Mouse (Mus musculus) intestine, postnatal 0 days (tissue): ENCODE results near the gene Aurkc. TPM values are rescaled to one million over a fixed set of nuclear protein-coding genes. Genes with fewer than 3 reads are reported as not detected.
"Not testable (repeated sequence)": the region's sequence is repeated elsewhere in the genome, so short reads cannot be mapped to it uniquely, and the experiment has no call there.

Source experiments
- ATAC-seq: fragments of 200-750 bp; cut with Nextera tagmentation; 2 replicates; pipeline ENCODE4 v1.8.0; 2017; ENCODE audit warnings: mild to moderate bottlenecking, moderate TSS enrichment, moderate library complexity
- H3K27ac ChIP-seq: fragments of 300-500 bp; sonication (generic); 2 replicates; pipeline ENCODE4 v1.5.1; 2014; ENCODE audit warnings: mild to moderate bottlenecking, low read depth, low read length, moderate library complexity
- H3K27me3 ChIP-seq: fragments of 300-500 bp; sonication (generic); replicated peaks from 2 replicates; pipeline ENCODE4 v1.6.1; 2014; ENCODE audit warnings: low read length, mixed read lengths; ENCODE audit not compliant: control insufficient read depth, insufficient read depth
- H3K36me3 ChIP-seq: fragments of 300-500 bp; sonication (generic); 2 replicates; pipeline ENCODE4 v1.6.1; 2014; ENCODE audit warnings: mild to moderate bottlenecking, moderate library complexity; ENCODE audit not compliant: control insufficient read depth, insufficient read depth
- H3K4me1 ChIP-seq: fragments of 300-500 bp; sonication (generic); replicated peaks from 2 replicates; pipeline ENCODE4 v1.6.1; 2014; ENCODE audit warnings: antibody characterized with exemption, low read length, mixed read lengths; ENCODE audit not compliant: control insufficient read depth, insufficient read depth
- H3K4me2 ChIP-seq: fragments of 300-500 bp; sonication (generic); replicated peaks from 2 replicates; pipeline ENCODE4 v1.6.1; 2014; ENCODE audit warnings: low read depth, mild to moderate bottlenecking, moderate library complexity
- H3K4me3 ChIP-seq: fragments of 300-500 bp; sonication (generic); 2 replicates; pipeline ENCODE4 v1.5.1; 2014; ENCODE audit warnings: low read depth, low read length
- H3K9ac ChIP-seq: fragments of 300-500 bp; sonication (generic); 2 replicates; pipeline ENCODE4 v1.6.1; 2014; ENCODE audit warnings: mild to moderate bottlenecking, low read depth, low read length
- H3K9me3 ChIP-seq: fragments of 300-500 bp; sonication (generic); 2 replicates; pipeline ENCODE4 v1.6.1; 2016; ENCODE audit warnings: mixed run types; ENCODE audit not compliant: control insufficient read depth
- CTCF ChIP-seq: sonication (generic); IDR thresholded peaks from 2 replicates; pipeline ENCODE4 v1.5.1; 2016; ENCODE audit warnings: low read depth, mild to moderate bottlenecking, control low read depth, antibody characterized with exemption, moderate library complexity
- WGBS: fragments of 180-500 bp; shearing (Covaris S2); extraction: QIAGEN DNeasy Blood & Tissue Kit; methylation state at CpG from one replicate; pipeline ENCODE4 v1.1.7; 2014; 5-methylcytosine and 5-hydroxymethylcytosine counted together
- polyA plus RNA-seq: library from polyadenylated mRNA; unstranded; fragments of >200 nt; fragmentation: Nextera tagmentation; extraction: Ambion mirVana; gene quantifications from 2 replicates; pipeline ENCODE4 v1.2.1, GENCODE M21; 2015

Aurkc gene
- polyA plus RNA-seq, 1 experiment from 2014 or later = not detected

DNA sequence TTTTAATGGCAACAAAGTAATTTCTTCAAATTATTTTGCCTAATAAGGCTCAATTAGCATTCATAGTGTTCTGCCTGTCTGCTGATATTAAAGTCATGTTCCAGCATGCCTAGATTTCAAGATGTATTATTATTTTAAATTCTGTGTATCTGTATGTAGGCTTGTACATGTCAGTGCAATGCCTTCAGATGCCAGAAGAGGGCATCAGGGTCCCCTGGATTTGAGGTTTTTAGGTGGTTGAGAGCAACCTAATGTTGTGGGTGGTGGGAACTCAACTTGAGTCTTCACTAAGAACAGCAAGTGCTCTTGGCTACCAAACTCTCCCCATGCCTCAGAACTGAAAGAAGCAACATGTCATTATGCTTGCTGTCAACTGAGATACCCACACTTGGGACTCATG is 32.3 kb downstream of the Aurkc start:
- no peak for ATAC-seq
- Histone ChIP-seq H3K27me3 (no peaks in the 10 kb centered on the region), H3K4me3 (no peak overlapping the region), H3K4me2 (no peak overlapping the region), H3K9ac (no peak overlapping the region), H3K4me1 (no peaks in the 10 kb centered on the region), H3K27ac (no peak overlapping the region), H3K36me3 (no peaks in the 10 kb centered on the region), H3K9me3 (no peaks in the 10 kb centered on the region)
- no peak for TF ChIP-seq CTCF

DNA sequence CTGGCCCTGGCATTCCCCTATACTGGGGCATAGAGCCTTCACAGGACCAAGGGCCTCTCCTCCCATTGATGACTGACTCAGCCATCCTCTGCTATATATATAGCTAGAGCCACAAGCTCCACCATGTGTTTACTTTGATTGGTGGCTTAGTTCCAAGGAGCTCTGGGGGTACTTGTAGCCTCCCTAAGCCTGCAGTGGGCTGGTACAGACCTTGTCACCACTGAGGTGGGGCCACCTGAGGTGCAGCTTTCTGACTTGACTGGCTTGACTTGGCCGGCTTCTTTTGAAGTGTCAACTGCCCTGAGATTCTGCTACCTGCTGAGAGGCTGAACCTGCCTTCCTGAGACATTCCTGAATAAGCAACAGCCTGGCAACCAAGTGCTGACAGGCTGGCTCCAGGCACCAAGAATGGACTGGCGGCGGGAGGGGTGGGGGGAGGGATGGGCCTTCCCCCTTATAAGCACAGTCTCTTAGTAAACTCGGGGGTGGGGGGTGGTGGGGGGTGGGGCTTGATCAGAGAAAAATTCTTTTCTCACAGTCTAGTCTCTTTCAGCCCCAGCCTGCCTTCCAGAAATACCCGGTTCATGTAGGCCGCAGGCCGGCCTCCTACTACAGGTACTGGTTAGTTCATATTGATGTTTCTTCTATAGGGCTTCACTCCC is 54.7 kb downstream of the Aurkc start:
- H3K4me1 ChIP-seq, ATAC-seq, H3K27ac ChIP-seq, H3K27me3 ChIP-seq, H3K4me3 ChIP-seq, H3K9me3 ChIP-seq, H3K4me2 ChIP-seq, H3K9ac ChIP-seq, H3K36me3 ChIP-seq: not testable (repeated sequence)
- 46% methylated on average over 7 of the region's 7 CpGs for WGBS

Other genes with a start within 250 kb of the Aurkc start
- 10.0 and 10.2 TPM in 2 replicates for gene Zfp954, start 126.2 kb downstream of the Aurkc start, polyA plus RNA-seq
- 0.20 and 0.25 TPM in 2 replicates for gene Zfp773, start 141.5 kb downstream of the Aurkc start, polyA plus RNA-seq
- 0.98 and 1.0 TPM in 2 replicates for gene Zfp418, start 176.0 kb downstream of the Aurkc start, polyA plus RNA-seq
- gene Zfp772, start 214.7 kb downstream of the Aurkc start, polyA plus RNA-seq = 2.0 and 2.3 TPM in 2 replicates